Mouse (Mus musculus): ENCODE measurements around the gene Dusp1. TPM values are rescaled to one million over a fixed set of nuclear protein-coding genes. Genes with fewer than 3 reads are reported as not detected.
A peak's percentile ranks its signal among the peaks of the same experiment; 100 is the strongest.

Gene Dusp1
- polyA plus RNA-seq, 1 experiment, result 11.6 TPM

- TF ChIP-seq MYOD1 (IDR thresholded peaks at IDR 0.05; ENCODE audit: control insufficient read depth in 1 of 3, insufficient read length in 2 of 3, low read depth in 2 of 3), result no peak
- TF ChIP-seq E2F4 (IDR thresholded peaks at IDR 0.05; ENCODE audit: insufficient read depth), result no peak
- TF ChIP-seq CEBPB (IDR thresholded peaks at IDR 0.05; ENCODE audit: insufficient read depth, poor library complexity, severe bottlenecking), result no peak
- no peak for TF ChIP-seq TCF12 (IDR thresholded peaks at IDR 0.05; ENCODE audit: insufficient read depth, poor library complexity, severe bottlenecking)
- TF ChIP-seq TCF3 (IDR thresholded peaks at IDR 0.05; ENCODE audit: insufficient read length, low read depth), result no peak
- TF ChIP-seq REST (IDR thresholded peaks at IDR 0.05; ENCODE audit: insufficient read depth, insufficient read length), result no peak
- TF ChIP-seq POLR2A (IDR thresholded peaks at IDR 0.05; ENCODE audit: insufficient read length, low read depth), result no peak
- no peak for TF ChIP-seq POLR2AphosphoS2 (IDR thresholded peaks at IDR 0.05; ENCODE audit: insufficient read length, low read depth)
- TF ChIP-seq MYOG (IDR thresholded peaks at IDR 0.05; ENCODE audit: control insufficient read depth in 1 of 3, insufficient read depth in 1 of 3, insufficient read length in 2 of 3, low read depth in 2 of 3), result no peak
- TF ChIP-seq SRF (IDR thresholded peaks at IDR 0.05; ENCODE audit: control insufficient read depth, insufficient read length, low read depth), result no peak
- TF ChIP-seq MAX (IDR thresholded peaks at IDR 0.05; ENCODE audit: low read depth), result no peak
- no peak for TF ChIP-seq USF1 (IDR thresholded peaks at IDR 0.05; ENCODE audit: low read depth)
These were observed 37.6 kb downstream of the Dusp1 start for GRCm38 (mm10) chr17:26524316-26524715.

GRCm38 (mm10) chr17:26522711-26523110 is 39.2 kb downstream of the Dusp1 start:
- no peak overlapping the region for H3K4me2 ChIP-seq (ENCODE audit: low read depth)
- H3ac ChIP-seq (ENCODE audit: control insufficient read depth, insufficient read length), result no peak overlapping the region
- H3K79me2 ChIP-seq (ENCODE audit: control insufficient read depth, insufficient read depth), result no peaks in the 10 kb centered on the region
- H3K4me3 ChIP-seq, result no peak overlapping the region
- no peaks in the 10 kb centered on the region for H3K36me3 ChIP-seq (ENCODE audit: control insufficient read depth, insufficient read depth)
- no peaks in the 10 kb centered on the region for H3K27me3 ChIP-seq (ENCODE audit: control insufficient read depth, insufficient read depth, insufficient read length)
- TF ChIP-seq POLR2AphosphoS2 (IDR thresholded peaks at IDR 0.05; ENCODE audit: insufficient read length, low read depth), result no peak
- no peak for TF ChIP-seq REST (IDR thresholded peaks at IDR 0.05; ENCODE audit: insufficient read depth, insufficient read length)
- TF ChIP-seq CEBPB (IDR thresholded peaks at IDR 0.05; ENCODE audit: insufficient read depth, poor library complexity, severe bottlenecking), result no peak
- TF ChIP-seq MYOG (IDR thresholded peaks at IDR 0.05; ENCODE audit: control insufficient read depth in 1 of 3, insufficient read depth in 1 of 3, insufficient read length in 2 of 3, low read depth in 2 of 3), result no peak
- no peak for TF ChIP-seq POLR2A (IDR thresholded peaks at IDR 0.05; ENCODE audit: insufficient read length, low read depth)
- TF ChIP-seq TCF3 (IDR thresholded peaks at IDR 0.05; ENCODE audit: insufficient read length, low read depth), result no peak

More at GRCm38 (mm10) chr17:26524316-26524715, 37.6 kb downstream of the Dusp1 start:
- no peaks in the 10 kb centered on the region for H3K79me2 ChIP-seq (ENCODE audit: control insufficient read depth, insufficient read depth)
- no peaks in the 10 kb centered on the region for H3K36me3 ChIP-seq (ENCODE audit: control insufficient read depth, insufficient read depth)
- H3ac ChIP-seq (ENCODE audit: control insufficient read depth, insufficient read length), result no peak overlapping the region
- H3K4me2 ChIP-seq (ENCODE audit: low read depth), result no peak overlapping the region
- H3K4me3 ChIP-seq, result no peak overlapping the region
- no peaks in the 10 kb centered on the region for H3K27me3 ChIP-seq (ENCODE audit: control insufficient read depth, insufficient read depth, insufficient read length)

GRCm38 (mm10) chr17:26518306-26518705 is 43.6 kb downstream of the Dusp1 start:
- no peaks in the 10 kb centered on the region for H3K79me2 ChIP-seq (ENCODE audit: control insufficient read depth, insufficient read depth)
- TF ChIP-seq POLR2A (IDR thresholded peaks at IDR 0.05; ENCODE audit: insufficient read length, low read depth), result no peak
- no peak overlapping the region for H3K4me2 ChIP-seq (ENCODE audit: low read depth)
- H3K4me3 ChIP-seq, result no peak overlapping the region
- no peaks in the 10 kb centered on the region for H3K27me3 ChIP-seq (ENCODE audit: control insufficient read depth, insufficient read depth, insufficient read length)
- H3ac ChIP-seq (ENCODE audit: control insufficient read depth, insufficient read length), result no peak overlapping the region
- H3K36me3 ChIP-seq (ENCODE audit: control insufficient read depth, insufficient read depth), result no peaks in the 10 kb centered on the region

- Histone ChIP-seq H3ac (ENCODE audit: control insufficient read depth, insufficient read length) (no peak overlapping the region), H3K27me3 (ENCODE audit: control insufficient read depth, insufficient read depth, insufficient read length) (no peaks in the 10 kb centered on the region), H3K36me3 (ENCODE audit: control insufficient read depth, insufficient read depth) (no peaks in the 10 kb centered on the region), H3K4me3 (no peak overlapping the region), H3K4me2 (ENCODE audit: low read depth) (no peak overlapping the region), H3K79me2 (ENCODE audit: control insufficient read depth, insufficient read depth) (no peaks in the 10 kb centered on the region)
- TF ChIP-seq CEBPB (IDR thresholded peaks at IDR 0.05; ENCODE audit: insufficient read depth, poor library complexity, severe bottlenecking), result no peak
- no peak for TF ChIP-seq MAX (IDR thresholded peaks at IDR 0.05; ENCODE audit: low read depth)
- TF ChIP-seq TCF12 (IDR thresholded peaks at IDR 0.05; ENCODE audit: insufficient read depth, poor library complexity, severe bottlenecking), result no peak
- TF ChIP-seq TCF3 (IDR thresholded peaks at IDR 0.05; ENCODE audit: insufficient read length, low read depth), result no peak
- no peak for TF ChIP-seq REST (IDR thresholded peaks at IDR 0.05; ENCODE audit: insufficient read depth, insufficient read length)
- TF ChIP-seq SRF (IDR thresholded peaks at IDR 0.05; ENCODE audit: control insufficient read depth, insufficient read length, low read depth), result no peak
- TF ChIP-seq MYOD1 (IDR thresholded peaks at IDR 0.05; ENCODE audit: control insufficient read depth in 1 of 3, insufficient read length in 2 of 3, low read depth in 2 of 3), result no peak
- no peak for TF ChIP-seq MYOG (IDR thresholded peaks at IDR 0.05; ENCODE audit: control insufficient read depth in 1 of 3, insufficient read depth in 1 of 3, insufficient read length in 2 of 3, low read depth in 2 of 3)
- TF ChIP-seq USF1 (IDR thresholded peaks at IDR 0.05; ENCODE audit: low read depth), result no peak
- no peak for TF ChIP-seq POLR2AphosphoS2 (IDR thresholded peaks at IDR 0.05; ENCODE audit: insufficient read length, low read depth)
- no peak for TF ChIP-seq POLR2A (IDR thresholded peaks at IDR 0.05; ENCODE audit: insufficient read length, low read depth)
- no peak for TF ChIP-seq E2F4 (IDR thresholded peaks at IDR 0.05; ENCODE audit: insufficient read depth)
These were observed 46.3 kb downstream of the Dusp1 start for GRCm38 (mm10) chr17:26515675-26516074.

GRCm38 (mm10) chr17:26514581-26515030 is 47.3 kb downstream of the Dusp1 start:
- no peak for TF ChIP-seq USF1 (IDR thresholded peaks at IDR 0.05; ENCODE audit: low read depth)
- TF ChIP-seq POLR2A (IDR thresholded peaks at IDR 0.05; ENCODE audit: insufficient read length, low read depth), result no peak
- TF ChIP-seq MAX (IDR thresholded peaks at IDR 0.05; ENCODE audit: low read depth), result no peak
- no peak for TF ChIP-seq POLR2AphosphoS2 (IDR thresholded peaks at IDR 0.05; ENCODE audit: insufficient read length, low read depth)
- no peak for TF ChIP-seq TCF3 (IDR thresholded peaks at IDR 0.05; ENCODE audit: insufficient read length, low read depth)
- no peak for TF ChIP-seq E2F4 (IDR thresholded peaks at IDR 0.05; ENCODE audit: insufficient read depth)
- TF ChIP-seq TCF12 (IDR thresholded peaks at IDR 0.05; ENCODE audit: insufficient read depth, poor library complexity, severe bottlenecking), result no peak
- TF ChIP-seq CEBPB (IDR thresholded peaks at IDR 0.05; ENCODE audit: insufficient read depth, poor library complexity, severe bottlenecking), result no peak
- Histone ChIP-seq H3K79me2 (ENCODE audit: control insufficient read depth, insufficient read depth) (no peaks in the 10 kb centered on the region), H3K4me3 (no peak overlapping the region), H3K36me3 (ENCODE audit: control insufficient read depth, insufficient read depth) (no peaks in the 10 kb centered on the region), H3K4me2 (ENCODE audit: low read depth) (peak overlapping the region; percentile 68), H3K27me3 (ENCODE audit: control insufficient read depth, insufficient read depth, insufficient read length) (no peaks in the 10 kb centered on the region), H3ac (ENCODE audit: control insufficient read depth, insufficient read length) (no peak overlapping the region)

Data from myocyte (in vitro differentiated cells).